8 mouse cellular contexts compared by ENCODE assay signal in the genomic region with DNA sequence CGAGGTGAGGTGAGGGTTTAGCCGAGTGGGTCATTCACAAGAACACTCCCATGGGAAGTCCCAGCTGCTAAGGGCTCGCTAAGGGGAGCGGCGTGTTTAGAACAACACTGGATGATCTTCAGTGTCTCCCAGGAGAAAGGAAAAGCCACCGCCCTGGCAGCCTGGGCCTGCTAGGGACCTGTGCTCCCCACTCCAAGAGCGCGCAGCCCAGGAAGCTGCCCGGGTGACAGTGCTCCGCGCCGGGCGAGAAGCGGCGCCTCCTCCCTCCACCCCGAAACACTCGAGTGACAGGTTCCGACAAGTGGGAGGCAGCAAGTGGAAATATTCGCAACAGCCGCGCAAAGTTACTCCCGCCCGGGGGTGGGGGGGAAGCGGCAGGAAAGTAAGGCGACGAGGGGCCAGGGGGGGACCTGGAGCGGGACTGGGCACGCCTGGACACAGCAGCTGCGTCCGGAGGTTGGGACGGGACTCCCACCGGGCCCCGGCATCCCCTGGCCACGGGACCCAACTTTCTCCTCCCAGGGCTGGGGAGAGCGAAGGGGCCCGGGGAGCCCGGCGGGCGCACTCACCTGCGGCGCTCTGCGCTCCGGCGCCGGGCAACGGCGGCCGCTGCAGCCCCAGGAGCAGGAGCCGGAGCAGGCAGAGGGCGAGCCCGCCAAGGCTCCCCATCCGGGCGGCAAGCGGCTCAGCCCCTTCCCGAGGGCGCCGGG. TPM values are rescaled to one million over a fixed set of nuclear protein-coding genes. Genes with fewer than 3 reads are reported as not detected.
A peak's percentile ranks its signal among the peaks of the same experiment; 100 is the strongest.
DNase-seq lines count a peak whose midpoint lies in the region; ATAC-seq lines count a peak whose summit lies in the region.

No protein-coding gene starts in this region.

- no peaks in the 10 kb centered on the region for H3K9me3 ChIP-seq in lung, embryonic 15.5 days
- no peaks in the 10 kb centered on the region for H3K9me3 ChIP-seq in hindbrain, embryonic 13.5 days
- no peaks in the 10 kb centered on the region for H3K9me3 ChIP-seq in midbrain, embryonic 10.5 days (replicated peaks)
- no peaks in the 10 kb centered on the region for H3K9me3 ChIP-seq in stomach, embryonic 16.5 days (replicated peaks; ENCODE audit: control insufficient read depth, low read length)

- H3K27ac ChIP-seq in lung, embryonic 15.5 days: no peak overlapping the region
- peak overlapping the region; percentile 69 for H3K27ac ChIP-seq in hindbrain, embryonic 13.5 days
- H3K27ac ChIP-seq in midbrain, embryonic 10.5 days (replicated peaks): peak overlapping the region; percentile 57; the same call in 1 of the 2 replicates
- no peak overlapping the region for H3K27ac ChIP-seq in stomach, embryonic 16.5 days (ENCODE audit: low read length)

- H3K27me3 ChIP-seq in lung, embryonic 15.5 days: peaks cover 58% of the 10 kb centered on the region
- peaks cover 38% of the 10 kb centered on the region for H3K27me3 ChIP-seq in hindbrain, embryonic 13.5 days
- H3K27me3 ChIP-seq in midbrain, embryonic 10.5 days (ENCODE audit: low read depth, poor library complexity, severe bottlenecking): peaks cover 86% of the 10 kb centered on the region
- H3K27me3 ChIP-seq in stomach, embryonic 16.5 days (ENCODE audit: control insufficient read depth, insufficient read depth, low read length): peaks cover 48% of the 10 kb centered on the region

- H3K4me3 ChIP-seq in lung, embryonic 15.5 days: peak overlapping the region; percentile 50
- H3K4me3 ChIP-seq in hindbrain, embryonic 13.5 days: peak overlapping the region; percentile 73
- H3K4me3 ChIP-seq in midbrain, embryonic 10.5 days: peak overlapping the region; percentile 73
- H3K4me3 ChIP-seq in stomach, embryonic 16.5 days (replicated peaks; ENCODE audit: low read length): peak overlapping the region; percentile 40

- H3K9ac ChIP-seq in lung, embryonic 15.5 days: peak overlapping the region; percentile 42
- H3K9ac ChIP-seq in hindbrain, embryonic 13.5 days: peak overlapping the region; percentile 86
- peak overlapping the region; percentile 44 for H3K9ac ChIP-seq in stomach, embryonic 16.5 days (ENCODE audit: low read length)

- peak; percentile 12 for DNase-seq in adrenal gland, postnatal 14 days
- no peak for DNase-seq in adrenal gland, adult 8-10 months
- no peak for DNase-seq in lung, postnatal 25 days (ENCODE audit: low spot score)
- DNase-seq in midbrain, embryonic 10.5 days (ENCODE audit: low spot score): peak; percentile 50
- no peak for DNase-seq in gastrocnemius, adult 18-20 months (ENCODE audit: low spot score)

- no peaks in the 10 kb centered on the region for H3K36me3 ChIP-seq in lung, embryonic 15.5 days
- no peaks in the 10 kb centered on the region for H3K36me3 ChIP-seq in hindbrain, embryonic 13.5 days
- no peaks in the 10 kb centered on the region for H3K36me3 ChIP-seq in midbrain, embryonic 10.5 days
- no peaks in the 10 kb centered on the region for H3K36me3 ChIP-seq in stomach, embryonic 16.5 days (ENCODE audit: control insufficient read depth, insufficient read depth, low read length)

- WGBS in lung, embryonic 15.5 days: under 1% methylated on average over 45 of the region's 57 CpGs
- under 1% methylated on average over 56 of the region's 57 CpGs for WGBS in hindbrain, embryonic 13.5 days
- WGBS in midbrain, embryonic 10.5 days: under 1% methylated on average over 53 of the region's 57 CpGs
- under 1% methylated on average over 55 of the region's 57 CpGs for WGBS in stomach, embryonic 16.5 days

- peak; percentile 21; the same call in 1 of the 2 replicates for ATAC-seq in lung, embryonic 15.5 days (ENCODE audit: borderline replicate concordance, extremely low read depth, low FRiP score, low TSS enrichment)
- ATAC-seq in hindbrain, embryonic 13.5 days (ENCODE audit: low FRiP score): peak; percentile 18; the same call in 1 of the 2 replicates
- ATAC-seq in stomach, embryonic 16.5 days (ENCODE audit: insufficient read depth, low FRiP score): peak; percentile 37

- H3K4me1 ChIP-seq in lung, embryonic 15.5 days: peaks cover 25% of the 10 kb centered on the region
- H3K4me1 ChIP-seq in hindbrain, embryonic 13.5 days (replicated peaks): peaks cover 50% of the 10 kb centered on the region
- peaks cover 42% of the 10 kb centered on the region for H3K4me1 ChIP-seq in midbrain, embryonic 10.5 days
- H3K4me1 ChIP-seq in stomach, embryonic 16.5 days (ENCODE audit: control insufficient read depth, insufficient read depth, low read length): peaks cover 10% of the 10 kb centered on the region

- H3K4me2 ChIP-seq in lung, embryonic 15.5 days: peak overlapping the region; percentile 91
- peak overlapping the region; percentile 97 for H3K4me2 ChIP-seq in hindbrain, embryonic 13.5 days
- peak overlapping the region; percentile 70 for H3K4me2 ChIP-seq in stomach, embryonic 16.5 days (ENCODE audit: low read depth, low read length)

RNA-seq across cellular contexts. Expression of gene Ptprt, which starts 0.6 kb away (rescaled TPM):
- 0.53 and 0.89 TPM in 2 replicates for total RNA-seq in adrenal gland, postnatal 14 days (2021)
- total RNA-seq in adrenal gland, adult 8-10 months (2022): under 1 TPM; 0.18 to 0.80 (median 0.20) TPM
- polyA plus RNA-seq in lung, embryonic 15.5 days (2015; fragmentation: Nextera tagmentation; extraction: Ambion mirVana): 1.5 and 1.6 TPM in 2 replicates
- polyA plus RNA-seq in hindbrain, embryonic 13.5 days (2015; fragmentation: Nextera tagmentation; extraction: Ambion mirVana): 8.0 and 8.4 TPM in 2 replicates
- polyA plus RNA-seq in midbrain, embryonic 10.5 days (2016; fragmentation: Nextera tagmentation; extraction: Ambion mirVana): 0.35 and 0.38 TPM in 2 replicates
- polyA plus RNA-seq in stomach, embryonic 16.5 days (2015; fragmentation: Nextera tagmentation; extraction: Ambion mirVana): 0.24 and 0.26 TPM in 2 replicates
- under 1 TPM; 0.16 to 0.19 TPM for total RNA-seq in gastrocnemius, adult 18-20 months (2021)

Comparison
In these comparisons a context has a peak if more than half of its experiments do, and no peak if none do; other contexts are left out.
1. DNase-seq: peak in adrenal gland, postnatal 14 days (single experiment) and midbrain, embryonic 10.5 days (single experiment); none in adrenal gland, adult 8-10 months (single experiment), lung, postnatal 25 days (single experiment) and gastrocnemius, adult 18-20 months (single experiment).
2. H3K27ac ChIP-seq: peak in hindbrain, embryonic 13.5 days (single experiment) and midbrain, embryonic 10.5 days (single experiment); none in lung, embryonic 15.5 days (single experiment) and stomach, embryonic 16.5 days (single experiment).
3. Peak in every context shown above with its lines, with median percentiles within 50 percentile points of each other: ATAC-seq, H3K4me2 ChIP-seq, H3K4me3 ChIP-seq and H3K9ac ChIP-seq.